Mouse (Mus musculus) c-Kit-positive CD71-negative TER-119-negative erythroid progenitor cells, embryonic 14.5 days (primary cell): ENCODE data around the gene Gm10283.
A peak's percentile ranks its signal among the peaks of the same experiment; 100 is the strongest.
"Not testable (repeated sequence)": the region's sequence is repeated elsewhere in the genome, so short reads cannot be mapped to it uniquely, and the experiment has no call there.

Experiments
- DNase-seq: peaks from one replicate; pipeline ENCODE4 v3.0.0-alpha.2; 2013; ENCODE audit warnings: low read depth

The Gm10283 gene

GRCm38 (mm10) chr8:60503098-60503497 lies at the start of gene Gm10283:
TSS of gene Gm10283 (minus strand) at chr8:60503198.
- no peak for DNase-seq

- DNase-seq, result no peak
These were observed 31.9 kb upstream of the Gm10283 start for GRCm38 (mm10) chr8:60534945-60535344.

GRCm38 (mm10) chr8:60518286-60518685 lies 15.3 kb upstream of the Gm10283 start:
- no peak for DNase-seq

GRCm38 (mm10) chr8:60505653-60506521 lies 2.9 kb upstream of the Gm10283 start, which contains the start of gene Aadat:
TSS of gene Aadat (plus strand) at chr8:60505932.
- DNase-seq, result peak; percentile 31

- not testable (repeated sequence) for DNase-seq
These were observed 8.0 kb downstream of the Gm10283 start for GRCm38 (mm10) chr8:60495046-60495445.

GRCm38 (mm10) chr8:60494606-60495005 lies 8.4 kb downstream of the Gm10283 start:
- DNase-seq, result no peak

- DNase-seq, result no peak
These were observed 10.5 kb downstream of the Gm10283 start for GRCm38 (mm10) chr8:60492471-60492870.

- DNase-seq, result no peak
These were observed 11.1 kb downstream of the Gm10283 start for GRCm38 (mm10) chr8:60491871-60492270.

- DNase-seq, result no peak
These were observed 12.9 kb downstream of the Gm10283 start for GRCm38 (mm10) chr8:60490147-60490546.

- peak; percentile 23 for DNase-seq
These were observed 36.2 kb downstream of the Gm10283 start for GRCm38 (mm10) chr8:60466686-60467335.

GRCm38 (mm10) chr8:60449296-60449695 lies 53.7 kb downstream of the Gm10283 start:
- DNase-seq, result no peak

GRCm38 (mm10) chr8:60444989-60445388 lies 58.0 kb downstream of the Gm10283 start:
- no peak for DNase-seq

- no peak for DNase-seq
These were observed 64.4 kb downstream of the Gm10283 start for GRCm38 (mm10) chr8:60438557-60438956.

- no peak for DNase-seq
These were observed 66.1 kb downstream of the Gm10283 start for GRCm38 (mm10) chr8:60436872-60437271.

GRCm38 (mm10) chr8:60432649-60433048 lies 70.3 kb downstream of the Gm10283 start:
- DNase-seq, result no peak

GRCm38 (mm10) chr8:60406358-60406757 lies 96.6 kb downstream of the Gm10283 start:
- DNase-seq, result no peak

GRCm38 (mm10) chr8:60404994-60405548 lies 97.9 kb downstream of the Gm10283 start:
- DNase-seq, result no peak

GRCm38 (mm10) chr8:60393675-60394074 lies 109.3 kb downstream of the Gm10283 start:
- no peak for DNase-seq

- no peak for DNase-seq
These were observed 116.4 kb downstream of the Gm10283 start for GRCm38 (mm10) chr8:60386589-60386988.
